Mouse (Mus musculus) kidney, embryonic 16.5 days (tissue): Measurements from ENCODE around the gene A930018P22Rik. TPM values are rescaled to one million over a fixed set of nuclear protein-coding genes. Genes with fewer than 3 reads are reported as not detected.
A peak's percentile ranks its signal among the peaks of the same experiment; 100 is the strongest.
"Not testable (repeated sequence)": the region's sequence is repeated elsewhere in the genome, so short reads cannot be mapped to it uniquely, and the experiment has no call there.

Experiments used
- ATAC-seq: fragments of 200-750 bp; cut with Nextera tagmentation; 2 replicates; pipeline ENCODE4 v1.8.0; 2017; ENCODE audit warnings: moderate TSS enrichment; ENCODE audit not compliant: low FRiP score, low TSS enrichment
- H3K27ac ChIP-seq: fragments of 300-500 bp; sonication (generic); 2 replicates; pipeline ENCODE4 v1.5.1; 2014; ENCODE audit warnings: low read length
- H3K27me3 ChIP-seq: fragments of 300-500 bp; sonication (generic); 2 replicates; pipeline ENCODE4 v1.6.1; 2014; ENCODE audit warnings: low read length, control low read depth, mixed read lengths; ENCODE audit not compliant: insufficient read depth
- H3K36me3 ChIP-seq: fragments of 300-500 bp; sonication (generic); 2 replicates; pipeline ENCODE4 v1.6.1; 2014; ENCODE audit warnings: low read length, control low read depth, mixed read lengths; ENCODE audit not compliant: insufficient read depth
- H3K4me1 ChIP-seq: fragments of 300-500 bp; sonication (generic); 2 replicates; pipeline ENCODE4 v1.6.1; 2014; ENCODE audit warnings: low read length, control low read depth, mixed read lengths; ENCODE audit not compliant: insufficient read depth
- H3K4me2 ChIP-seq: fragments of 300-500 bp; sonication (generic); replicated peaks from 2 replicates; pipeline ENCODE4 v1.6.1; 2014; ENCODE audit warnings: low read depth, low read length
- H3K4me3 ChIP-seq: fragments of 300-500 bp; sonication (generic); 2 replicates; pipeline ENCODE4 v1.5.1; 2014; ENCODE audit warnings: mild to moderate bottlenecking, low read length
- H3K9ac ChIP-seq: fragments of 300-500 bp; sonication (generic); replicated peaks from 2 replicates; pipeline ENCODE4 v1.6.1; 2014; ENCODE audit warnings: low read length
- H3K9me3 ChIP-seq: fragments of 300-500 bp; sonication (generic); 2 replicates; pipeline ENCODE4 v1.6.1; 2016; ENCODE audit warnings: low read length, control low read depth
- WGBS: fragments of 180-500 bp; shearing (Covaris S2); extraction: QIAGEN DNeasy Blood & Tissue Kit; methylation state at CpG from one replicate; pipeline ENCODE4 v1.1.7; 2014; 5-methylcytosine and 5-hydroxymethylcytosine counted together
- polyA plus RNA-seq: library from polyadenylated mRNA; unstranded; fragments of >200 nt; fragmentation: Nextera tagmentation; extraction: Ambion mirVana; gene quantifications from 2 replicates; pipeline ENCODE4 v1.2.1, GENCODE M21; 2015

A930018P22Rik gene
- polyA plus RNA-seq, 1 experiment from 2014 or later, result not detected

DNA sequence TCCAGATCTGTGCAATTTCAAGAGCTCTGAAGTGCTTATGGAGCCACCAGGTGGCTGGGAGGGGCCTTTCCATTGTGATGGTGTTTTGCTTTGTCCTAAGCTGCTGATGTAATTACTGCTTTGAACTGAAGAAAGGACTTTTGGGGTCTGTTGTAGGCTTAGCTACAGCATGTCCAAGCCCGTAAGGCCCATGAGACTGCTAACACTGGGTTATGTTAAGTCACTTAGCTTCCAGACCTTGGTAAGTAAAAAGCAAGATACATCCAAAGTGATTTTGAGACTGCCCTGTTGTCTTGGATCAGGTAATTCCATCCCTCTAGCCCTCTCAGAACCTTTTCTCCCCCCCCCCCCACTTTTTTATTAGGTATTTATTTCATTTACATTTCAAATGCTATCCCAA is 25.8 kb upstream of the A930018P22Rik start:
- 85% methylated on average over 1 of the region's 1 CpGs for WGBS
- H3K36me3 ChIP-seq, H3K27me3 ChIP-seq, ATAC-seq, H3K9me3 ChIP-seq, H3K9ac ChIP-seq, H3K27ac ChIP-seq, H3K4me3 ChIP-seq: not testable (repeated sequence)
- Histone ChIP-seq H3K4me2 (peak overlapping the region; percentile 82), H3K4me1 (peaks cover 12% of the 10 kb centered on the region; the same call in 1 of the 2 replicates)

DNA sequence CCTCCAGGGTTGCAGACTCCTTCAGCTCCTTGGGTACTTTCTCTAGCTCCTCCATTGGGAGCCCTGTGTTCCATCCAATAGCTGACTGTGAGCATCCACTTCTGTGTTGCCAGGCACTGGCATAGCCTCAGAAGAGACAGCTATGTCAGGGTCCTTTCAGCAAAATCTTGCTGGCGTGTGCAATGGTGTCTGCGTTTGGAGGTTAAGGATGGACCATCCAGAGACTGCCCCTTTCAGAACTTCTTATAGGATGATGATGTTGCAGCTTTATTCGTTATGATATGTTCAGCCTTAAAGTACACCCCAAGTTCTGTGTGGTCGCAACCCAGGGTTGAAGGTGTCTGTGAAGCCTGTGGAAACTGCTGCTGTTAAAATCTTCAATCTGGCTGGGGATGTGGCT is 25.2 kb upstream of the A930018P22Rik start:
- not testable (repeated sequence) for H3K9ac ChIP-seq, H3K36me3 ChIP-seq, H3K4me3 ChIP-seq, H3K27ac ChIP-seq, H3K9me3 ChIP-seq, H3K27me3 ChIP-seq, H3K4me2 ChIP-seq, ATAC-seq
- WGBS, result 93% methylated on average over 4 of the region's 4 CpGs
- peaks cover 12% of the 10 kb centered on the region; the same call in 1 of the 2 replicates for H3K4me1 ChIP-seq

DNA sequence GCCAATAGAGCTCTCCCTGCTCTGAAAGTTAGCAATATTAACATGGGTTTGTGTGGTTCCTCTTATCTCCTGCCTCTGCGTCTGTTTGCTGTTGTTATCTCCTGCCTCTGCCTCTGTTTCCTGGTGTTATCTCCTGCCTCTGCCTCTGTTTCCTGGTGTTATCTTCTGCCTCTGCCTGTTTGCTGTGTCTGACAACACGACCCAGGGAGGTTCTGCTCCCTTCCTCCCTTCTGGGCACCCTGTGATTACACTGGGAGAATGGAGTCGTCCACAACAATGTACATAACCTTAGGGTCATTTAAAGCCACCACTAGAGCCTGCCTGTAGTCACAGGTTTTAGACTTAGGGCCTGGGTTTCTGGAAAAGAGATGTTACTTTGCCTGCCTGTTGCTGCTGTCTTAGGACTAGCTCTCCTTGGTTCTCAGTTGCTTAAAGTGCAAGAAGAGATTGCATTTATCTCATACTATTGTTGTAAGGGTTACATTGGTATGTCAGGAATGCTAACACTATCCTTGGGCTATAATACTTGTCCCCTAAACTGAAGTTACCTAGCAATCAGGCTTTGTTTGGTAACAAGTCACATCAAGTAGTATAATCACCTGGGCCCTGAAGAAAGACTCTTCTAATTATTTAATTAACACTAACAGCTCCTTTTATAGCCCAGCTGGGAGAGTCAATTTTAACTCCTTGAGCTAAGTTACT is 23.9 kb upstream of the A930018P22Rik start:
- peaks cover 12% of the 10 kb centered on the region; the same call in 1 of the 2 replicates for H3K4me1 ChIP-seq
- H3K9me3 ChIP-seq, result no peaks in the 10 kb centered on the region
- H3K36me3 ChIP-seq, result no peaks in the 10 kb centered on the region
- no peaks in the 10 kb centered on the region for H3K27me3 ChIP-seq
- WGBS, result 32% methylated on average over 3 of the region's 3 CpGs
- no peak overlapping the region for H3K4me2 ChIP-seq
- no peak for ATAC-seq
- H3K27ac ChIP-seq, result no peak overlapping the region
- no peak overlapping the region for H3K9ac ChIP-seq
- no peak overlapping the region for H3K4me3 ChIP-seq

DNA sequence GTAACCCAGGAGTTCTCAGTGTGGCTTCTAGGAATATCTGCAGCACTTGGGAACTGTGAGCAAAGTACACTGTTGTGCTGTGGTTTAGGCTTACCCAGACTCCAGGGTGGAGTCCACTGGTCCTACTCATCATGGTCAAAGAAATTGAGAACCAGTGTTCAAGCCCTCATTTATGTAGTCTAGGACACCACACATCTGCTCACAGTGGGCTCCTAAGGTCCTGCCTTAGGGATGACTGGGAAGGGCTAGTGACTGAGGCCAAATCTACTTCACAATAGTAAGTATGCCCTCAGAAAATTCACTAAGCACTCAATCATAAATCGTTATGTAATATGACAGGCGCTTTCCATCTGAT is 23.4 kb upstream of the A930018P22Rik start:
- Histone ChIP-seq H3K4me3 (no peak overlapping the region), H3K4me1 (peaks cover 12% of the 10 kb centered on the region; the same call in 1 of the 2 replicates), H3K36me3 (no peaks in the 10 kb centered on the region), H3K9me3 (no peaks in the 10 kb centered on the region), H3K27ac (no peak overlapping the region), H3K9ac (no peak overlapping the region), H3K4me2 (no peak overlapping the region), H3K27me3 (no peaks in the 10 kb centered on the region)
- ATAC-seq, result no peak
- 95% methylated on average over 2 of the region's 2 CpGs for WGBS

DNA sequence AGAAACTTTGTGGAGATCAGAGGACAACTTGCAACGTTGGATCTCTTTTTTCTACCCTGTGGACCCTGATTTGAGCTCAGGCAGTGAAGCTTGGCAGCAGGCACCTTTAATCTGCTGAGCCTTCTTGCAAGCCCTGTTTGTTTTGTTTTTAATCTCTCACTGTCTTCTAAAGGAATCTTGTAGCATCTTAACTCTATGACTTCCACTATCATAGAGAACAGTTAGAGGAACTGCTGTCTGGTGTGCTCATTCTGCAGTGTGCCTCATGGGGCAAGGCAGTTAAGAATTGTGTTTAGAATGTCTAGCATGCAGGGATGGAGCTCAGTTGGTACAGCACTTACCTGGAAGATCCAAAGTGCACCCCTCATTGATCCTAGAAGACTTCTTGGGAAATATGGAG is 22.6 kb upstream of the A930018P22Rik start:
- H3K9me3 ChIP-seq, result no peaks in the 10 kb centered on the region
- no peak for ATAC-seq
- H3K4me3 ChIP-seq, result no peak overlapping the region
- H3K4me2 ChIP-seq, result no peak overlapping the region
- H3K27ac ChIP-seq, result no peak overlapping the region
- 67% methylated on average over 1 of the region's 1 CpGs for WGBS
- H3K27me3 ChIP-seq, result no peaks in the 10 kb centered on the region
- peaks cover 12% of the 10 kb centered on the region; the same call in 1 of the 2 replicates for H3K4me1 ChIP-seq
- no peaks in the 10 kb centered on the region for H3K36me3 ChIP-seq
- no peak overlapping the region for H3K9ac ChIP-seq

DNA sequence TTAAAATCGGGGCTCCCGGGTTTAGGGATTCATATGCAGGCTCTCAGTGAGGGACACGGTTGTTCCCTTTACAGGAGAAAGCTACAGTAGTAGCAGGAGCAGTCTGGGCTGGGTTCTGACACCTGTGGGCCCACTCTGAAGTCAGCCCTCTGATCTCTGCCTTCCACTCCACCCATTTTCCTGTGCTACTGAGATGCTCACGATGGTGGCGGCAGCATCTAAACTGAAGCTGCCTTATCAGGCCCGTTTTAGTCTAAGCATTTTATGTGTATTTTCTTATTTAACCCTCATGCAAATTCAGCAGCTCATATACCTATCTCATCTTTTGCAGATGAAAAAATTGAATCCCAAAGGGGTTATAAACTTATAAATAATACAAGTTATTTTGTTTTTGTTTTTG is 17.8 kb upstream of the A930018P22Rik start:
- Histone ChIP-seq H3K4me1 (0 out of 2 replicates have a peak, but pooled peaks cover 2% of the 10 kb centered on the region), H3K9ac (no peak overlapping the region), H3K27ac (no peak overlapping the region), H3K4me3 (no peak overlapping the region), H3K27me3 (no peaks in the 10 kb centered on the region), H3K4me2 (no peak overlapping the region), H3K9me3 (no peaks in the 10 kb centered on the region), H3K36me3 (no peaks in the 10 kb centered on the region)
- WGBS, result 80% methylated on average over 6 of the region's 6 CpGs
- no peak for ATAC-seq

DNA sequence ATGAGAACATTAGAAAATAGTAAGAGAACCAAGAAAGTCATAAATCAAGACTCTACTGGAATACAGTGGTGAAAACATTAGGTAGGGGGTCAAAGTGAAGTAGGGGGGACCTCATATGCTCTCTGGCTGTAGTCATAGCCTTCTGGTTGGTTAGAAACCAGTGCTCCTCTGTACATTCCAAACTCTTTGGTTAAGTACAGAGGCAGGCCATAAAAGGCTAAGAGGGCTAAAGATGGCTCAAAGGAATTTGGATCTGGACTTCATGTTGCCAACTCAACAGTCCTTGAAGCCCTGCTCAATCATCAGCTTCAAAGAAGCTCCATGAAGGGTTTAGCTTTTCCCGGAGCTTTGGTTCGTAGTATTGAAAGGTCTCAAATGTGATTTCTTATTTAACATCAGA is 13.5 kb upstream of the A930018P22Rik start:
- 86% methylated on average over 2 of the region's 2 CpGs for WGBS
- H3K27me3 ChIP-seq, H3K9me3 ChIP-seq, H3K4me2 ChIP-seq, H3K4me3 ChIP-seq, H3K27ac ChIP-seq, H3K9ac ChIP-seq, H3K4me1 ChIP-seq, ATAC-seq, H3K36me3 ChIP-seq: not testable (repeated sequence)

DNA sequence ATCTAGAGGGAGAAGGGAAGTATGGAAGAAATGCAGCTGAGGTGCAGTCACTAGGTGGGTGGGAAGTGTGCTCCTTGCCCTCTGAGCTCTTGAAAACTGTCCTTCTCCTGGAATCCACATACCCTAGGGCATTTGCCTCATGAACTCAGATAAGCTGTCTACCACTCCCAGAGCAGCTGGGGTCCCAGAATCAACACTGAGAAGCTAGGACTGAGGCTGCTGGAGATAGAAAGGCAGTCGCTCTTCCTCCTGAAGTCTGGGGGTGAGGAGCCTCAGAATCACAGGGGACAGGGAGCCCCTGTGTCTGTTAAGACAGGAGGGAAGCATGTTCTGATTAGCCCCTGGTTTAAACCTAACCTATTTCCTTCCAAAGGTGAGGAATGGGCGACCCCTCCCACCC is 13.0 kb upstream of the A930018P22Rik start:
- H3K4me2 ChIP-seq, result no peak overlapping the region
- 64% methylated on average over 2 of the region's 2 CpGs for WGBS
- no peaks in the 10 kb centered on the region for H3K36me3 ChIP-seq
- 0 out of 2 replicates have a peak overlapping the region, but pooled peaks have one; percentile 24 for H3K27ac ChIP-seq
- H3K4me3 ChIP-seq, result no peak overlapping the region
- no peaks in the 10 kb centered on the region for H3K27me3 ChIP-seq
- no peak for ATAC-seq
- H3K9ac ChIP-seq, result no peak overlapping the region
- 0 out of 2 replicates have a peak, but pooled peaks cover 2% of the 10 kb centered on the region for H3K4me1 ChIP-seq
- no peaks in the 10 kb centered on the region for H3K9me3 ChIP-seq

DNA sequence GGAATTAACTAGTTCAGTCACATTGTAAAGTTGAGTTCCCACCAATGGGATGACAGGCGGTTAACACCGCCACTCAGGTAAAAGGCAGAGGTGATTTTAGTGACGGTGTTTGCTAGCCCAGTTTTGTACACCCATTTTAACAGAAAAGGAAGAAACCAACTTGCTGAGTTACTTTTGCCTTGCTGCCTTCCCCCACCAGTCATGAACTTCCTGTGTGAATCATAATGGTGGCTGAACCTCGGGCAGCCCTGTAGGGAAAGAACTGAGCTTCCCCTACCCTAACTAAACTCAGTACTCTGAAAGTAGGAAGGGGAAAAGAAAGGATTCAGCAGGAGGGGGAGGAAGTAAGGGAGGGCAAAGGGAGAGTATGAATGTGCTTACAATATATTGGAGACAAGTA is 12.5 kb upstream of the A930018P22Rik start:
- ATAC-seq, result no peak
- Histone ChIP-seq H3K9ac (no peak overlapping the region), H3K4me2 (no peak overlapping the region), H3K27ac (no peak overlapping the region), H3K4me1 (0 out of 2 replicates have a peak, but pooled peaks cover 2% of the 10 kb centered on the region), H3K9me3 (no peaks in the 10 kb centered on the region), H3K27me3 (no peaks in the 10 kb centered on the region), H3K36me3 (no peaks in the 10 kb centered on the region), H3K4me3 (no peak overlapping the region)
- WGBS, result 74% methylated on average over 4 of the region's 4 CpGs

DNA sequence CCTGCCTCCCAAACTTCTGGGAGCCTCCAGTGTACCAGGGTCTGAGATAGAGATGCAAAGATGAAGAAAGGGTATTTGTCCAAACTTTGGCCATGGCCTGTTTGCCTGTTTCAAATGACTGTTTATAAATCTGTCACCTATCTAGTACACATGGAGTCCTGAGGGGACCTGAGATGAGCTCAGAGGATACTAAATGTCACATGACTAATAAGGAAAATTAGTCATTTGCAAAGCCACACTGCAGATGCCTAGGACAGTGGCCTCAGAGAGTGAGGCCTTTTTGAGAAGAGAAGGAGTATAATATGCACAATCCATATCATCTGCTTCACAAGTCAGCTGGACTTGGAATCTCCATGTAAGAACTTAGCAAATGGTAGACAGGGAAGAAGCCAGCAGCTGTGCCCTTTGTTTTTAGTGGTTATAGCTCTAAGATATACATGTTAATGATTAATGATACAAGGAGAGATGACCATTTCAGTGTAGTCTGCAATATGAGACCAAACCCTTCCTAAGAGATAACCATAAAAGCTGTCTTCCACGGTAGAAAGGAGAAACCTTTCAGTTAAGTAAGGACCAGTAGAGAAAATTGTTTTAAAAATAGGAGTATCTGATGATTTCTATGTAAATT is 11.3 kb upstream of the A930018P22Rik start:
- H3K9me3 ChIP-seq, H3K27ac ChIP-seq, H3K4me1 ChIP-seq, H3K36me3 ChIP-seq, ATAC-seq, H3K9ac ChIP-seq, H3K4me2 ChIP-seq, H3K4me3 ChIP-seq, H3K27me3 ChIP-seq: not testable (repeated sequence)
- WGBS, result no CpG with 5 or more reads among the region's 1 CpGs
